Mouse (Mus musculus): ENCODE results near the gene Clasp1. TPM values are rescaled to one million over a fixed set of nuclear protein-coding genes. Genes with fewer than 3 reads are reported as not detected.

The Clasp1 gene
- polyA plus RNA-seq, 1 experiment from 2014 or later: 109 TPM

- Histone ChIP-seq H3K9ac (ENCODE audit: low read depth, low read length) (no peak overlapping the region), H3K9me3 (replicated peaks; ENCODE audit: control insufficient read depth, low read length, poor library complexity, severe bottlenecking) (no peaks in the 10 kb centered on the region), H3K27ac (ENCODE audit: low read length) (no peak overlapping the region), H3K4me2 (ENCODE audit: low read length) (no peak overlapping the region), H3K4me3 (ENCODE audit: low read depth, low read length) (no peak overlapping the region), H3K27me3 (ENCODE audit: control insufficient read depth, insufficient read depth, low read depth, low read length) (no peaks in the 10 kb centered on the region), H3K4me1 (ENCODE audit: control insufficient read depth, insufficient read depth, low read length) (no peaks in the 10 kb centered on the region), H3K36me3 (ENCODE audit: control insufficient read depth, insufficient read depth, low read length) (peaks cover 17% of the 10 kb centered on the region)
- ATAC-seq: no peak
- WGBS: 82% methylated on average over 7 of the region's 7 CpGs
Observed at GRCm38 (mm10) chr1:118516256-118516655, 127.4 kb downstream of the Clasp1 start.

DNA sequence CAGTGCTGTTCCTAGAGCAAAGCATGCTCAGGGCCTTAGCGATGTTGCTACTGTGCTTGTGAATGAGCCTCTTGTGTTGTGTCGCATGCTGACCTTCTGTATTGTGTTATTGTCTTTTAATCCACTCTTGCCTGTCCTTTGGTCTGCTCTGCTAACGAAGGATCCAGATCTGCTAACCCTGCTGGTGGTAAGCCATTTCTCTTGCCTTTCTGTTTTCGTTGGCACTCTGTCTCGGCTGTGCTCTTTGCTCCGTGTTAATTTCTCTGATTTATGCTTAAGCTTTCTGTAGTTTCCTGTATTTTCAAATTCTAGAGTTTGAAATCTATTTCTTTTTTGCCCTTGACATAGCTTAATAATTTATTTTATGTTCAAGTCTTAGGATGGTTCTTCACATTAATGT, 134.3 kb downstream of the Clasp1 start:
- Histone ChIP-seq H3K36me3 (ENCODE audit: control insufficient read depth, insufficient read depth, low read length) (peaks cover 36% of the 10 kb centered on the region), H3K9ac (ENCODE audit: low read depth, low read length) (no peak overlapping the region), H3K27me3 (ENCODE audit: control insufficient read depth, insufficient read depth, low read depth, low read length) (no peaks in the 10 kb centered on the region), H3K4me3 (ENCODE audit: low read depth, low read length) (no peak overlapping the region), H3K4me1 (ENCODE audit: control insufficient read depth, insufficient read depth, low read length) (no peaks in the 10 kb centered on the region), H3K9me3 (replicated peaks; ENCODE audit: control insufficient read depth, low read length, poor library complexity, severe bottlenecking) (no peaks in the 10 kb centered on the region), H3K4me2 (ENCODE audit: low read length) (no peak overlapping the region), H3K27ac (ENCODE audit: low read length) (no peak overlapping the region)
- 72% methylated on average over 6 of the region's 6 CpGs for WGBS
- no peak for ATAC-seq

DNA sequence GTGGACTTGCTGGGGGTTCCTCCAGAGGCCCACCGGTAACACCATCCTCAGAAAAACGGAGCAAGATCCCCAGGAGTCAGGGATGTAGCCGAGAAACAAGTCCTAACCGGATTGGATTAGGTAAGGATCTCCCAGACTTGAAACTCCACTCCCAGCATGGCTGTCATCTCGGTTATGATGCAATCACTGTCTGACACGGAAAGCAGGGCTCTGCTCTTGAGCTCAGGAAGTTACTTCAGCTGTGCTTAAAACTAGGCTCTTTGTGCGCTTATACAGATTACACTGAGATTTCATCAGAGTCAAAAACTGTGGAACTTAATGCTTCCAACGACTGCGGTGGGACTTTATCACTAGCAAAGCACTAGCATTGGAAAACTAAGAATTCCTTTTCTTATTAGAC, 136.5 kb downstream of the Clasp1 start:
- H3K4me2 ChIP-seq (ENCODE audit: low read length): no peak overlapping the region
- H3K36me3 ChIP-seq (ENCODE audit: control insufficient read depth, insufficient read depth, low read length): peaks cover 41% of the 10 kb centered on the region
- H3K9ac ChIP-seq (ENCODE audit: low read depth, low read length): no peak overlapping the region
- ATAC-seq: no peak
- no peaks in the 10 kb centered on the region for H3K27me3 ChIP-seq (ENCODE audit: control insufficient read depth, insufficient read depth, low read depth, low read length)
- H3K27ac ChIP-seq (ENCODE audit: low read length): no peak overlapping the region
- no peaks in the 10 kb centered on the region for H3K9me3 ChIP-seq (replicated peaks; ENCODE audit: control insufficient read depth, low read length, poor library complexity, severe bottlenecking)
- H3K4me1 ChIP-seq (ENCODE audit: control insufficient read depth, insufficient read depth, low read length): no peaks in the 10 kb centered on the region
- 89% methylated on average over 9 of the region's 9 CpGs for WGBS
- no peak overlapping the region for H3K4me3 ChIP-seq (ENCODE audit: low read depth, low read length)

- 100% methylated on average over 1 of the region's 1 CpGs for WGBS
Observed at GRCm38 (mm10) chr1:118529213-118529612, 140.4 kb downstream of the Clasp1 start.

DNA sequence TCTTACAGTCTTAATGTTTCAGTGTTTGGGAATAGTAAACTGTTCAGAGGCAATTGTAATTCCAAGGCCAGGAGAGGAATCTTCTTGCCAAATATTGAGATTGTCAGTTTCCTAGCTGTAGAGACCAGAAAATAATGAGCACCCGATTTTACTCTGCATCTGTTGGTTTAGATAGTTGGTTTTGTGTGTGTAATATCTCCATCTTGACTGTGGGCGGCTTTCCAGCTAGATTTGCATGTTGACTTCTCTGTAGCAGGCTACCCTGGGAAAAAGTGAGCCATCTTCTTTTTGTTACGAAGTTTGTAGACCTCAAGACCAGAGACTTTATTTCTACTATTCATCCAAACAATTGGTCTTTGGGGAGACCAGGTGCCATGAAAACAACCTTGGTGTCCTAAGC, 142.4 kb downstream of the Clasp1 start:
- Histone ChIP-seq H3K4me3 (ENCODE audit: low read depth, low read length) (no peak overlapping the region), H3K36me3 (ENCODE audit: control insufficient read depth, insufficient read depth, low read length) (peaks cover 25% of the 10 kb centered on the region), H3K27me3 (ENCODE audit: control insufficient read depth, insufficient read depth, low read depth, low read length) (no peaks in the 10 kb centered on the region), H3K9ac (ENCODE audit: low read depth, low read length) (no peak overlapping the region), H3K27ac (ENCODE audit: low read length) (no peak overlapping the region), H3K4me1 (ENCODE audit: control insufficient read depth, insufficient read depth, low read length) (no peaks in the 10 kb centered on the region), H3K9me3 (replicated peaks; ENCODE audit: control insufficient read depth, low read length, poor library complexity, severe bottlenecking) (no peaks in the 10 kb centered on the region), H3K4me2 (ENCODE audit: low read length) (no peak overlapping the region)
- 91% methylated on average over 3 of the region's 3 CpGs for WGBS
- no peak for ATAC-seq

More at GRCm38 (mm10) chr1:118529213-118529612, 140.4 kb downstream of the Clasp1 start:
- no peaks in the 10 kb centered on the region for H3K9me3 ChIP-seq (replicated peaks; ENCODE audit: control insufficient read depth, low read length, poor library complexity, severe bottlenecking)
- H3K27me3 ChIP-seq (ENCODE audit: control insufficient read depth, insufficient read depth, low read depth, low read length): no peaks in the 10 kb centered on the region
- no peak overlapping the region for H3K4me3 ChIP-seq (ENCODE audit: low read depth, low read length)
- peaks cover 33% of the 10 kb centered on the region for H3K36me3 ChIP-seq (ENCODE audit: control insufficient read depth, insufficient read depth, low read length)
- H3K9ac ChIP-seq (ENCODE audit: low read depth, low read length): no peak overlapping the region
- ATAC-seq: no peak
- H3K4me2 ChIP-seq (ENCODE audit: low read length): no peak overlapping the region
- H3K4me1 ChIP-seq (ENCODE audit: control insufficient read depth, insufficient read depth, low read length): no peaks in the 10 kb centered on the region
- no peak overlapping the region for H3K27ac ChIP-seq (ENCODE audit: low read length)

GRCm38 (mm10) chr1:118536021-118536420, 147.2 kb downstream of the Clasp1 start:
- Histone ChIP-seq H3K4me3 (ENCODE audit: low read depth, low read length) (no peak overlapping the region), H3K27me3 (ENCODE audit: control insufficient read depth, insufficient read depth, low read depth, low read length) (no peaks in the 10 kb centered on the region), H3K9ac (ENCODE audit: low read depth, low read length) (no peak overlapping the region), H3K36me3 (ENCODE audit: control insufficient read depth, insufficient read depth, low read length) (peaks cover 35% of the 10 kb centered on the region), H3K4me2 (ENCODE audit: low read length) (no peak overlapping the region), H3K4me1 (ENCODE audit: control insufficient read depth, insufficient read depth, low read length) (no peaks in the 10 kb centered on the region), H3K9me3 (replicated peaks; ENCODE audit: control insufficient read depth, low read length, poor library complexity, severe bottlenecking) (no peaks in the 10 kb centered on the region), H3K27ac (ENCODE audit: low read length) (no peak overlapping the region)
- ATAC-seq: no peak
- 90% methylated on average over 15 of the region's 15 CpGs for WGBS

GRCm38 (mm10) chr1:118539046-118539445, 150.2 kb downstream of the Clasp1 start:
- Histone ChIP-seq H3K36me3 (ENCODE audit: control insufficient read depth, insufficient read depth, low read length) (peaks cover 43% of the 10 kb centered on the region), H3K27me3 (ENCODE audit: control insufficient read depth, insufficient read depth, low read depth, low read length) (no peaks in the 10 kb centered on the region), H3K4me1 (ENCODE audit: control insufficient read depth, insufficient read depth, low read length) (no peaks in the 10 kb centered on the region), H3K9me3 (replicated peaks; ENCODE audit: control insufficient read depth, low read length, poor library complexity, severe bottlenecking) (no peaks in the 10 kb centered on the region), H3K4me2 (ENCODE audit: low read length) (no peak overlapping the region), H3K9ac (ENCODE audit: low read depth, low read length) (no peak overlapping the region), H3K27ac (ENCODE audit: low read length) (no peak overlapping the region), H3K4me3 (ENCODE audit: low read depth, low read length) (no peak overlapping the region)
- 92% methylated on average over 6 of the region's 6 CpGs for WGBS
- no peak for ATAC-seq

DNA sequence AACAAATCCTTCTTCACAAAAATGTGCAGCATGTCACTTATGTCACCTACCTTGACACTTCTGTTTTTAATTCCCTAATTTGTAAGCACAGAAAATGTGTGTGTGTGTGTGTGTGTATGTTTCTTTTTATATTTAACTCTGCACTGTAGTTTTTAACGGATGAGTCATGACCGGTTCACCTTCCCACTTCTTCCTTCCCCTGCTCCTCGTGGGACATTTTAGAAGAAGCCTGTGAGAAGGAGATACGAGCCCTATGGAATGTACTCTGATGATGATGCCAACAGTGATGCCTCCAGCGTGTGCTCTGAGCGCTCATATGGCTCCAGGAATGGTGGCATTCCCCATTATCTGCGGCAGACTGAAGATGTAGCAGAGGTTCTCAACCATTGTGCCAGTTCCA, 154.0 kb downstream of the Clasp1 start:
- ATAC-seq: no peak
- WGBS: 97% methylated on average over 7 of the region's 7 CpGs
- Histone ChIP-seq H3K4me3 (ENCODE audit: low read depth, low read length) (no peak overlapping the region), H3K27ac (ENCODE audit: low read length) (no peak overlapping the region), H3K4me1 (ENCODE audit: control insufficient read depth, insufficient read depth, low read length) (no peaks in the 10 kb centered on the region), H3K27me3 (ENCODE audit: control insufficient read depth, insufficient read depth, low read depth, low read length) (no peaks in the 10 kb centered on the region), H3K9me3 (replicated peaks; ENCODE audit: control insufficient read depth, low read length, poor library complexity, severe bottlenecking) (no peaks in the 10 kb centered on the region), H3K36me3 (ENCODE audit: control insufficient read depth, insufficient read depth, low read length) (peaks cover 56% of the 10 kb centered on the region), H3K4me2 (ENCODE audit: low read length) (no peak overlapping the region), H3K9ac (ENCODE audit: low read depth, low read length) (no peak overlapping the region)

DNA sequence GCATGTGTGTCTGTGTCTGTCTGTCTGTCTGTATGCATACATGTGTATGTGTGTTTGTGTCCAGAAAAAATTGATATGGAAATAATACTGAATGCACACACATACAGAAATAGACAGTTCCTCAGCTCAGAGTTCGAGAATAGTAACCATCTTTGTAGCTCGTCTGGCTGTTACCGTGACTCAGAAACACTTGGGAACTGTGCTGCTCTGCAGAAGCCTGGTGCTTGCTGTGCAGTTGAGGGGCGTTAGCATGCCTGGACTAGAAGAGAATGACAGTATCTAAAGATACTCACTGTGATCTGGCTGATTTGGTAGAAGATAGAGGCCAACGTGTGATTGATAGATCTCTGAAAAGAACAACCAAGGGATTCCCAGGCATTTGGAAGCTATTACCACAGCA, 159.9 kb downstream of the Clasp1 start:
- WGBS: 91% methylated on average over 5 of the region's 5 CpGs
- ATAC-seq: no peak
- Histone ChIP-seq H3K4me2 (ENCODE audit: low read length) (no peak overlapping the region), H3K27me3 (ENCODE audit: control insufficient read depth, insufficient read depth, low read depth, low read length) (no peaks in the 10 kb centered on the region), H3K27ac (ENCODE audit: low read length) (no peak overlapping the region), H3K9ac (ENCODE audit: low read depth, low read length) (no peak overlapping the region), H3K9me3 (replicated peaks; ENCODE audit: control insufficient read depth, low read length, poor library complexity, severe bottlenecking) (no peaks in the 10 kb centered on the region), H3K4me3 (ENCODE audit: low read depth, low read length) (no peak overlapping the region), H3K4me1 (ENCODE audit: control insufficient read depth, insufficient read depth, low read length) (no peaks in the 10 kb centered on the region), H3K36me3 (ENCODE audit: control insufficient read depth, insufficient read depth, low read length) (peaks cover 41% of the 10 kb centered on the region)

GRCm38 (mm10) chr1:118551152-118551551, 162.3 kb downstream of the Clasp1 start:
- WGBS: 93% methylated on average over 5 of the region's 5 CpGs

More at GRCm38 (mm10) chr1:118551152-118551551, 162.3 kb downstream of the Clasp1 start:
- H3K4me3 ChIP-seq (ENCODE audit: low read depth, low read length): no peak overlapping the region
- no peak for ATAC-seq
- no peak overlapping the region for H3K27ac ChIP-seq (ENCODE audit: low read length)
- H3K36me3 ChIP-seq (ENCODE audit: control insufficient read depth, insufficient read depth, low read length): peaks cover 37% of the 10 kb centered on the region
- H3K9me3 ChIP-seq (replicated peaks; ENCODE audit: control insufficient read depth, low read length, poor library complexity, severe bottlenecking): no peaks in the 10 kb centered on the region
- no peaks in the 10 kb centered on the region for H3K27me3 ChIP-seq (ENCODE audit: control insufficient read depth, insufficient read depth, low read depth, low read length)
- H3K4me1 ChIP-seq (ENCODE audit: control insufficient read depth, insufficient read depth, low read length): no peaks in the 10 kb centered on the region
- no peak overlapping the region for H3K9ac ChIP-seq (ENCODE audit: low read depth, low read length)
- no peak overlapping the region for H3K4me2 ChIP-seq (ENCODE audit: low read length)

Data from midbrain, embryonic 16.5 days (tissue).